Mouse (Mus musculus) left cerebral cortex, postnatal 25 days (tissue): ENCODE measurements around the gene Sema3f. TPM values are rescaled to one million over a fixed set of nuclear protein-coding genes. Genes with fewer than 3 reads are reported as not detected.
A peak's percentile ranks its signal among the peaks of the same experiment; 100 is the strongest.

Experiments used
- DNase-seq, 2 experiments: peaks; one replicate each; pipeline ENCODE4 v3.0.0; 2022; ENCODE audit warnings: low spot score in 2 of 2, mixed read lengths in 1 of 2
- intact Hi-C: fragments of 180-260 bp; cut with DNase I; formaldehyde crosslinking; loops from one replicate; pipeline ENCODE4 v1.15.1; 2025
- total RNA-seq, 2 experiments: library from RNA; stranded (reverse); gene quantifications; 2 replicates each; pipeline ENCODE4 v1.2.3; 2021

Sema3f gene
- 10 to 100 TPM; 16.6 to 17.8 TPM for total RNA-seq

- intact Hi-C loops: no loop called here
- DNase-seq: peak; percentile 60 to 64
These were observed at the start of gene Sema3f for GRCm38 (mm10) chr9:107709697-107710483. TSS of gene Sema3f (minus strand) at chr9:107710475.

GRCm38 (mm10) chr9:107759593-107759992, 49.3 kb upstream of the Sema3f start:
- intact Hi-C loops: no loop called here
- DNase-seq: no peak

DNA sequence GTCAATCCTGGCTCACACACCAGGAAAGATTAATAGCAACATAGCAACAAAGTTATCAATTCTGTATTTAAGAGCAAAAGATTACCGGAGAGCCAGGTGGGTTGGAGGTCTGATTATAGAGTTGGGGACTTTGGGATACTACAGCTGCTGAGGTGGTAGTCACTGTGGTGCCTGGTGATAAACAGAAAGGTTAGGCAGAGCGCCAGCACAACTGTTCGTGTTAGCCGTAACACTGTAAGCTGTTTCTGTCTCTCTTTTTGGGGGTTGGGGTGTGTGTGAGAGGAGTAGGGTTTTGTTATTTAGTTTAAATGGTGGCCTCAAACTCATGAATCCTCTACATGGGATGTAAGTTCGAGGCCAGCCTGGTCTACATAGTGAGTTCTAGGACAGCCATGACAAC, 40.1 kb upstream of the Sema3f start:
- intact Hi-C loops: no loop called here
- no peak for DNase-seq

DNA sequence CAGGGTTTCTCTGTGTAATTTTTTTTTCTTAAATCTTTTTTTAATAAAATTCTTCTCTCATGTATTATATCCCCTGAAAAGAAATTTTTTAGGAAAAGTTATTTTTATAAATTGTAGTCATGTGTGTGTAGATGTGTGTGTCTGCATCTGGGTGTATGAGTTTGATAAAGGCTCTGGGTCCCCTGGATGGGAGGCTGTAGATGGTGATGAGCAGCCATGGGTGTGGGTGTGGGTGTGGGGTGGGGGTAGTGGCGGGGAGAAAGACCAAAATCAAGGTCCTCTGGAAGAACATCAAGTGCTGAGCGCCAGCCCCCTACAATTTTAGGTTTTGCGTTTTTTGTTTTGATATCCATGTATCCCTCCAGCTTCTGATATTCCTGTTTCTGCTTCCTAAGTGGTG, 37.8 kb upstream of the Sema3f start:
- intact Hi-C loops: no loop called here
- DNase-seq: no peak

DNA sequence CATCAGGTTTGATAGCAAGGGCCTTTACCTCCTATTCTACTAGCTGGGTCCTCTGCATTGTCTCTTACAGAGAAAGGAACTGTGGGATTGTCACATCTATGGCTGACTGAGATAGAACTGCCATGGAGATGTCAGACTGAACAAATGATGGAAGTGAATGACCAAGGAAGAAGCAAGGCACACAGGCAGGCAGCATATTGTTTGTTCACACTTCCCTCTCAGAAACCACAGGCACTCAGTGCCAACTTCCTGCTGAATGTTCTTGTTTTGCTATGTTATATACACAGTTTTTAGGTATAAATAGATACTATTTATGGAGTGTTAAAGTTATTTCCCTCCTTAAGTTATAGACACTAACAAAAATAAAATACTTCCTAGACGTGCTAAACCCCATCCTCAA, 37.0 kb upstream of the Sema3f start:
- no peak for DNase-seq
- intact Hi-C loops: no loop called here

DNA sequence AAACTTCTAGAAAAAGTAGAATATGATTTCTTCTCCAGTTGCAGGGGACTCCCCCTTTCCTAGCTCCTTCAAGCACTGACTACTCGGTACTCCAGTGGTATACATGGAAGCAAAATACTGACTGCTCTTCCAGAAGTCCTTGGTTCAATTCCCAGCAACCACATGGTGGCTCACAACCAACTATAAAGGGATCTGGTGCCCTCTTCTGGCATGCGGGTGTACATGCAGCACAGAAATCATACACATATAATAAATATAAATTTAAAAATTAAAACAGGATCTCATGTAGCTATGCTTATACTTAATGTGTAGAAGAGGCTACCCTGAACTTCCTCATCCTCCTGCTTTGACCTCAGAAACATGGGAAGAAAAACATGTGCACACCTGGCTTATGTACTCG, 36.4 kb upstream of the Sema3f start:
- intact Hi-C loops: no loop called here
- no peak for DNase-seq

DNA sequence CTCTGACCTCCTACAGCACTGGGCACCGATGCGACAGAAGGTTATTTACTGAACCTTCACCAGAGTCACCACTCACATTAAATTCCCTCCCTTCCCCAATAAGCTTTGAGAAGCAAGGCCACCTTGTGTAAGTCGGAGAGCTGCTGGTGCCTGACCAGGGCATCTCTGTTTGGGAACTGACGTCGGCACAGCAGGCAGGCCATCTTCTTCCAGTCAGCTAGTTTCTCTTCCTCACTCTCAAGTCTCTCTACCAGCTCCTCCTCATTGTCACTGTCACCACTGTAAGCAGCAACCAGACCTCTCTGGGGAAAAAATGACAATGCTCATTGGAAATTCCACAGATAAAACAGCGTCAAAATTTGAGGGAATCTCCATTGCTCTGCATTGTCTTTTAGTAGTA, 33.8 kb upstream of the Sema3f start:
- intact Hi-C loops: no loop called here

DNA sequence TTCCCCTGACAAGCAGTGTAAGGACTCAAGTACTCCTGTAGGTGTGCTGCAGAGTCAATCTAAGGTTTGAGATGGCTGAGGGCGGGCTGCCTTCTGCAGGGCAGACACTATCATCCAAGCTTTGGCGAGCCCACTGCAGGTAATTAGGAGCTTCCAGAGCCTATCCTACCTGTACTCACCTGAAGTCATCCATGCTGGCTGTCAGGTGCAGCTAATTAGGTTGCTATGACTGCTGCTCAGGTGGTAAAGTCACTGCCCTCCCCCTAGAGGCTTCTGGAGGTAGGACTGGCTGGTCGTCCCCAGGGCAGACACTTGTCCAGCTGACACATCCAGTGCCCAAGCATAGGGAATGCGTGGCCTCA, 28.5 kb upstream of the Sema3f start:
- peak; percentile 32 to 42 for DNase-seq
- intact Hi-C loops: loop anchor here (1.0 to 5.0 kb wide), 3 partner anchors 54 to 137 kb away; no protein-coding TSS in a partner anchor

More for the DNA sequence above, 33.8 kb upstream of the Sema3f start:
- no peak for DNase-seq

DNA sequence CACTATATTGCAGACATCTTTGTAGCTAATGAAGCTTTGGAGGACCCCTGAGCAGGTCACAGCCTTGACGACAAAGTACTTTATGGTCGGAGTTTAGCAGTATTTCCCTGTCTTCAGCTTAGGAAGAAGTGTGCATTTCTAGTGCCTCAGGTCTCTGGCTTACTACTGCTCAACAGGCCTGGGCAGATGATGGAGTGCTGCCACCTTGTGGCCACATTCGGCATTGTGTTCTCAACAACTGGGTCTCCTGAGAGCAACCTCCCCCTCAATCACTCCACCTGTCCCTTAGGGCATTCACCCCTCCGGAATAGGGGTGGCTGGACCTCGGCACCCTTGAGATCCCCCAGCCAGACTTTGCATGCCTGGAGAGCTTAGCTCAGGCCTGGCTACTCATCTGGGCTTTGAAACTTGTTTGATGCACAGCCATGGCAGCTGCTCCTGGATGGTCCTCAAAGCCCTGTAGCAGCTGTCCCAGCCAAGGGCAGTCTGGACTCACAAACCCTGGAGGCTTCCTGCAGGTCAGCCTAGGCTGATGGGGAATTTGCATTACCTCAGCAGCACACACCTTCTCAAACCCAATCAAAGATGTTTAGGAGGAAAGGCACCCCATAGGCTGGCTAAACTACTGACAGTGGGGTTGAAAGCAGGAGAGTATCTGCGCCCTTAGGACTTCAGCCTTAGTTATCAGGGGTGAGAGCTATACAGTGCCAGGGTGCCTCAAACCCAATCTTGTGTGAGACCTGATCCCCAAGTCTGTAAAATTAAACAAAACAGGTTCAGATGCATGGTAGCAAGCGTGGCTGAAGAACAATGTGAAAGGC, 28.0 kb upstream of the Sema3f start:
- peak; percentile 90 to 93 for DNase-seq
- intact Hi-C loops: loop anchor here (1.0 to 5.0 kb wide), 3 partner anchors 53 to 136 kb away; no protein-coding TSS in a partner anchor

DNA sequence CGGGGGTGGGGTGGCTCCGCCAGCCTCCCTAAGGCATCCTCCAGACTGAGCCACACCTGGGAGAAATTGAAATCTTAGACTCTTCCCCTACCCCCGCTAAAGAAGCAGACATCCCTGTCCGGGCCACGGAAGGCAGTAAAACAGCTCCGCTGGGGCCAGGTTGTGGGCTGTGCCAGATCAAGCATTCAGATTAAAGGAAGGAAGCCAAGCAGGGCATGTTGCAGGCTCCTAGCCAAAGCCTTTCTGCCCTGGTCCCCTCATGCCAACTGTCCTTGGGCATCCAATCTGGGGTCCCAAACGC, 25.9 kb upstream of the Sema3f start:
- DNase-seq: no peak
- intact Hi-C loops: loop anchor here (5.0 kb wide), 2 partner anchors 89 to 134 kb away; no protein-coding TSS in a partner anchor

- intact Hi-C loops: loop anchor here (5.0 kb wide), 2 partner anchors 88 to 133 kb away; no protein-coding TSS in a partner anchor
- DNase-seq: no peak
These were observed 25.3 kb upstream of the Sema3f start for GRCm38 (mm10) chr9:107735356-107736184.

DNA sequence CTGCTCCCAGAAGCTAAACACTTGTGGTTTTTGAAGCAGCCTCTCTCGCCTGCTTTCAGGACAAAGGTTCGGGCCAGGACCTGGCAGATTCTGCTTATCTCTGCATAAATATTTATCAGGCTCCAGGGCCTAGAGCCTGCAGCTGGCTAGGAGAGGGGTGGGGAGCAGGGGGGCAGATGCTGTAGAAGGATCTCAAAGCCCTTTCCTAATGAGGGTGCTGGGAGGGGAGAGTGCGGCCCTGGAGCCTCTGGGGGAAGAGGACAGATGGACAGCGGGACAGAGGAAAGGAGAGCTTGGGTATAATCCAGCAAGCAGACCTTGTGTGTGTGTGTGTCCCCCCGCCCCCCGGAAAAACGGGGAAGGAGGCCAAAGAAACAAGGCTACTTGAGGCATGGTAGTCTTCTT, 24.3 kb upstream of the Sema3f start:
- no peak for DNase-seq
- intact Hi-C loops: no loop called here

- DNase-seq: no peak
- intact Hi-C loops: no loop called here
These were observed 19.4 kb upstream of the Sema3f start for GRCm38 (mm10) chr9:107729709-107730108.

- intact Hi-C loops: no loop called here
- no peak for DNase-seq
These were observed 18.8 kb upstream of the Sema3f start for GRCm38 (mm10) chr9:107728919-107729670.

- intact Hi-C loops: no loop called here
These were observed 16.8 kb upstream of the Sema3f start for GRCm38 (mm10) chr9:107727041-107727440.

GRCm38 (mm10) chr9:107724796-107725195, 14.5 kb upstream of the Sema3f start:
- intact Hi-C loops: no loop called here
- no peak for DNase-seq

More at GRCm38 (mm10) chr9:107727041-107727440, 16.8 kb upstream of the Sema3f start:
- no peak for DNase-seq

GRCm38 (mm10) chr9:107723794-107724531, 13.7 kb upstream of the Sema3f start:
- no peak for DNase-seq
- intact Hi-C loops: no loop called here

DNA sequence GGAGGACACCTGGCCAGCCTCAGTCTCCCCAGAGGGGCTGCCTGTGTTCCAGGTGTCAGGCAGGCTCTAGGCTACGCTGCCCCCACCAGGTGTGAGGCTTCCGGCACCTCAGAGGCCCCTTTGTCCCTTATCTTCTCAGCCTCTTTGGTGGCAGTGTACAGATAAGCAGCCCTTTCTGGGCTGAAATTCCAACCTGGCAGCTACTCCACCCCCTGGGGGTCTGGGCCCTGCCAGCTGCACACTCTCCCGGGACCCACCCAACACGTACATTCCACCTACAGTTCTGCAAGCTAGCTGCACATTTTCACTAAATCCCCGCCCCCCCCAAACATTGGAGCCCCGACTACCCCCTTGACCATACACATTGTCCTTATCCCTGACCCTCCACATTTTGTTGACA, 13.0 kb upstream of the Sema3f start:
- no peak for DNase-seq
- intact Hi-C loops: no loop called here
